Mouse (Mus musculus): Measurements from ENCODE around the gene Fbxl18.

- TF ChIP-seq POLR2A (IDR thresholded peaks at IDR 0.05; ENCODE audit: low read depth, low read length), result no peak
- no peak for TF ChIP-seq CTCF (conservative IDR thresholded peaks at IDR 0.05; ENCODE audit: insufficient read depth, insufficient read length, low read depth, low read length)
These were observed 4.8 kb upstream of the Fbxl18 start for GRCm38 (mm10) chr5:142899932-142900533.

Data from kidney, adult 2 months (tissue).